Mouse (Mus musculus): ENCODE results near the gene Uchl4.
"Not testable (repeated sequence)": the region's sequence is repeated elsewhere in the genome, so short reads cannot be mapped to it uniquely, and the experiment has no call there.

Gene Uchl4

DNA sequence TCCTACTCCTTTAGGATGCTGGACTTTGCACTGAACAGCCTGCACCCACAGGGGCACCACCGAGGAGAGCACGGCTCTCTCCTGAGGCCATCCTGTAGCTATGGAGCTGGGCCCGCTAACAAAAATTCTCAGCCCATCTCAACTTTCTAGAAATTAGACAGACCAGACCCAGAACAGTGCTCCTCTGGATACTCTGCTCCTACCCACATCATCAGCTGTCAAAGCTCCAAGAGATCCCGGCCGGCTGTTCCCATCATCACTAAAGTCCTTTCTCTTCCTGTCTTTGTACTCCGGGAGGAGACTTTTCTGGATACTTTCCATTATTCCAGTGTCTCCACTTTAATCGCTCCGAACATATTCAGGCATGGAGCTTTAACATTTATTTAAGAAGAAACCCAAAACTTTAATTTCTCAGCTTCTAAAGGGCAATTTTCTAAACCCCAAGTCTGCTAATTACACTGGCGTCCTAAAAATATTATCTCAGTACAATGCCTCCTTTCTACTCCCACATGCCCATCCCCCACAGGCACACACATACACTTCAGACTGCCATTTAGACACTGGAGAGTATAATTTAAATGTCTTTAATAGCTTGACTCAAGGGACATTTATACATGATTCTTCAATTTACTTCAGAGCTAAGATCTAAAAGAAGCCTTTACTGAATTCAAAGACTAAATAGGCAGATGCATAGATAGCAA, 2.6 kb upstream of the Uchl4 start:
- no peak for DNase-seq

DNA sequence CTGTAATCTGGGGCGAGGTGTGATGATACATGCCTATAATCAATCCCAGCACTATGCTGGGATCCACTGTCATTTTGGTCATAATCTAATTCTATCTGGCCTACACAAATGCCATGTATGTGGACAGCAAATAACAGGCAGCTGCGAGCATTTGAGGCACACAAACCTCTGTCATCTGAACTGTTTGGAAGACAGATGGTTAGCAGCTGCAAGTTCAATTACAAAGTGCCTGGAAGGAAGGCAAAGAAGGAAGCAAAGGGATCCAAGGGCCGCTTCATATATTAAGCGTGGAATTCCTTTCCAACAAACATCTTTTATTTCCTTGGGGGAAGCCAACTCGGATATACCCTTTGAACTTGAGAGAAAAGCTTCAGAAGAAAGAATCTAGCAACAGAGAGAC, 1.3 kb upstream of the Uchl4 start:
- no peak for DNase-seq

DNA sequence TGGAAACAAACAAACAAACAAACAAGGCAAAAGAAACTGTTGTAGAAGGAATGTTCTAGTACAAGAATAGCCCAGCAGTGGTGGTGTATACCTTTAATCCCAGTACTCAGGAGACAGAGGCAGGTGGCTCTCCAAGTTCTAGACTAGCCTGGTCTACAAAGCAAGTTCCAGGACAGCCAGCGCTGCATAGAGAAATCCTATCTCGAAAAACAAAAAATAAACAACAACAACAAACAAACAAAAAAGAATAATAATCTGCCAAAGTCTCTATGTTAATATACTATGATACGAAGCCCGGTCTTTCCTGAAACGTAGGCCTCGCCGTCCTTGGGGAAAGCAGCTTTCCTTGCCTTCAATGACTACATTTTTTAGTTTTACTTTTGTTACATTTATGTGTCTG, 1.1 kb downstream of the Uchl4 start:
- DNase-seq, result no peak

- DNase-seq, result no peak
These were observed 5.1 kb downstream of the Uchl4 start for GRCm38 (mm10) chr9:64240116-64240515.

- no peak for DNase-seq
These were observed 5.7 kb downstream of the Uchl4 start for GRCm38 (mm10) chr9:64240681-64241080.

DNA sequence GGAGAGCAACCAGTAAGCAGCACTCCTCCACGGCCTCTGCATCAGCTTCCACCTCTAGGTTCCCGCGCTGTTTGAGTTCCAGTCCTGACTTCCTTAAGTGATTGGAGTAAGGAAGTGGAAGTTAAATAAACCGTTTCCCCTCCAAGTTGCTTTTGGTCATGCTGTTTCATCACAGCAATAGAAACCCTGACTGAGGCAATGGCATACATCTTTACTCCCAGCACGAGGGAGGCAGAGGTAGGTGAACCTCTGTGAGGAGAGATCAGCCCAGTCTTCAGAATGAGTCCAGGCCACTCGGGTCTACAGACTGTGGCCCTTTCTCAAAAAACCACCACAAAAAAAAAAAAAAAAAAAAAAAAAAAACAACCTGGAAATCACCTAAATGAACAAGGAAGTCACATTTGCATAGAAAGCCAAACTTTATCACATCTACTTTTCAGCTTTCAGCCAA, 7.4 kb downstream of the Uchl4 start:
- DNase-seq, result no peak

- peak; percentile 16 for DNase-seq
These were observed 14.4 kb downstream of the Uchl4 start for GRCm38 (mm10) chr9:64249371-64249770.

GRCm38 (mm10) chr9:64250111-64250730, 15.2 kb downstream of the Uchl4 start:
- DNase-seq, result no peak

- no peak for DNase-seq
These were observed 17.6 kb downstream of the Uchl4 start for GRCm38 (mm10) chr9:64252591-64253020.

DNA sequence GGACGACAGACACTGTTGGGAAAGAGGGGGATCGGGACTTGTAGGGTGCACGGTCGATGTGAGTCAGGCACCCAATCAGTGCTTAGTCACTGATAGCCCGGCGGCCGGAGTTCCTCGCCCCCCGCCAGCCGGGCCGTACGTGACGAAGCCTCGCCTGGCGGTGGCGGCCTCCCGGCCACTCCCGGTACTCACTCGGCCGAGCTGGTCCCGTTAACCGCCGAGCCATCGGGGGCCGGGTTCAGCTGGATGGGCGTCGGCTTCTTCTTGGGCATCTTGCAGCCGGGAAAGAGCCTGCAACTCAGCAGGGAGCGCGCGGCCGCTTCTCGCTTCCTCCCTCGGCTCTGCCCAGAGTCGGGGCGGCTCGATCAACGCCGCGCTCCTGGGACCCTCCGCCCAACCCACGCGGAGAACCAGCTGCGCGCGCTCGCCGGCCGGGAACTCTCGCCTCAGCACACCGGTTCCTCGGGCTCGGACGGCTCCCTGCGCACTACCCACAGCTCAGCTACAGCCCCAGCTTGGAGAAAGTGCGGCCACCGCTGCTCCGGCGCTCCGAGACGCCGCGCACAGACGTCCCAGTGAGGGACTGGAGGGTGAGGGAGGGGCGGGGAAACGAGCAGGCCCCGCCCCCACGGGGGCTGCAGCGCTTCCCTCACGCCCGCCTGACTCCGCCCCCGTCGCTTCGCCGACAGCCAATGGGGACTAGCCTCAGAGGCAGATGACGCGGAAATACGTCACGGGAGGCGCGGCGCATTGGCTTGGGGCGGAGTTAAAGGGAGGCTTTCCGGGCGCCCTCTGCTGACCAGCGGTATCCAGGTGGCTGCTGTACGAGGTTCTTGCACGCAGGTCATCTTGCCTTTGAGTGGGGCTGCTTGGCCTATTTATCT, 18.3 kb downstream of the Uchl4 start, which contains the start of gene Map2k1:
TSS of gene Map2k1 (minus strand) at position 611 of the 884 bp plus-strand sequence.
- peak; percentile 100 for DNase-seq

DNA sequence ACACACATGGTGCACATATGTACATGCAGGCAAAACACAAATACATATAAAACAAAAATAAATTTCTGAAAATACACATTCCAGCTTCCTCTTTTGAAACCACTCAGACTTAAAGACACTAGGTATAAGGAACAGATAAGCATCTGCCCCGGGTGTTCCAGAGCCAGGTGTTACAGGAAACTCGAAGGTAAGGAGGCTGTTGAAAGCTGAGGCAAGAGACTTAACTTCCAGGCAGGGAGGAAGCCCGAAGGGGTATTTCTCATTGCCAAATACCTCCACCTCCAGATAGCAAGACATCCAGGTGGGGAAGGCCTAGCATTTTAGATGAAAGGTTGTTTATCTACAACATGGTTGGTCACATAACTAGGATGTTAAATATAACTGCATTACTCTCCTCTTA, 20.4 kb downstream of the Uchl4 start:
- DNase-seq, result no peak

GRCm38 (mm10) chr9:64256204-64256603, 21.2 kb downstream of the Uchl4 start:
- DNase-seq, result no peak

DNA sequence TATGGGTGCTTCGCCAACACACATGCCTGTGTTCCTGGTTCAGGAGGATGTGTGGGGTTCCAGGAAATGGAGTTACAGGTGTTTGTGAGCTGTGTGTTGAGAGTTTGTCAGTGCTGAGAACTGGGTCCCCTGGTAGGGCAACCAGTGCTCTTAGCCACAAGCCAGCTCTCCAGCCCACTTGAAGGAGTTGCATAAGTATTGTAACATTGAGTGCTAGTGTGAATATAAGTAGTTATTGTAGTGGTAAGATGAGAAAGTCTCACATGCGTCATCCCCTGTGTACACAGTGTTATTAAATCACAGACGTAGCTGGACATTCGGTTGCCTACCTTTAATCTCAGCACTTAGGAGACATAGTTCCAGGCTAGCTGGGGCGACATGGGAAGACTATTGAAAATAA, 24.9 kb downstream of the Uchl4 start:
- DNase-seq, result no peak

GRCm38 (mm10) chr9:64261023-64261422, 26.0 kb downstream of the Uchl4 start:
- no peak for DNase-seq

GRCm38 (mm10) chr9:64264813-64265212, 29.8 kb downstream of the Uchl4 start:
- no peak for DNase-seq

- DNase-seq, result no peak
These were observed 32.2 kb downstream of the Uchl4 start for GRCm38 (mm10) chr9:64267231-64267630.

- DNase-seq, result no peak
These were observed 33.2 kb downstream of the Uchl4 start for GRCm38 (mm10) chr9:64268196-64268595.

DNA sequence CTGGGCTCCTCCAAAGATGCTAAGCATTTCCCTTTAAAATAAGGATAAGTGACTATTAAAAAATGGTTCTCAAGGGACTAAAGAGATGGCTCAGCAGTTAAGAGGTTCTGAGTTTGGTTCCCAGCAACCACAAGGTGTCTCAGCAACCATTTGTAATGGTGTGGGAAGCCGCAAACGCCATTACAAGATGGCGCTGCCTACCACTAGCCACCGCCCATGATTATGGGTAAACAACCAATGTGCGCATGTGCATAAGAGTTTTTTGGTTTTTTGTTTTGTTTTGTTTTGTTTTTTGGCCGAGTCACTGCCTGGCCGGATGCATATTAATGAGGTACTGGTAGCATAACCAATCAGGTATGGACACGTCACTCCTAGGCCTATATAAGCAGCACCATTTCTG, 33.8 kb downstream of the Uchl4 start:
- DNase-seq, result not testable (repeated sequence)

DNA sequence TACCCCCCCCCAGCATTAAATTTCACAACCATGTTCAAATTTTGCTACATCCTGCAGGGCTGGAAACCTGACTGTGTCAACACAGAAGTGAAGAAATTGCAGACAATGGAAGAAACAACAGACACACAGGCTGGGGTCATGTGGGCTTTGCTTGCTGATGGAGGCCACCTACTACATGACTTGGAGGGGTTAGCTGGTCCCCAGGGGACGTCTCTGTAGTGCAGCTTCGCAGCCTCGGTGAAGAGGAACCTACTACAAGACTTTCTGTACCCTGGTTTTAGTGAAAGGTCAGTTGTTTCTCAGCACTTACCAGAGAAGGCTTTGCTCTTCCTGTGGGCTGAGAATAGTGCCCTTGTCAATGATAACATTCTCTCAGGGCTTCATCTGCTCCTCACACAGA, 36.2 kb downstream of the Uchl4 start:
- no peak for DNase-seq

- peak; percentile 23 for DNase-seq
These were observed 37.6 kb downstream of the Uchl4 start for GRCm38 (mm10) chr9:64272611-64273010.

- DNase-seq, result no peak
These were observed 38.8 kb downstream of the Uchl4 start for GRCm38 (mm10) chr9:64273757-64274156.

GRCm38 (mm10) chr9:64274291-64274690, 39.3 kb downstream of the Uchl4 start:
- no peak for DNase-seq

DNA sequence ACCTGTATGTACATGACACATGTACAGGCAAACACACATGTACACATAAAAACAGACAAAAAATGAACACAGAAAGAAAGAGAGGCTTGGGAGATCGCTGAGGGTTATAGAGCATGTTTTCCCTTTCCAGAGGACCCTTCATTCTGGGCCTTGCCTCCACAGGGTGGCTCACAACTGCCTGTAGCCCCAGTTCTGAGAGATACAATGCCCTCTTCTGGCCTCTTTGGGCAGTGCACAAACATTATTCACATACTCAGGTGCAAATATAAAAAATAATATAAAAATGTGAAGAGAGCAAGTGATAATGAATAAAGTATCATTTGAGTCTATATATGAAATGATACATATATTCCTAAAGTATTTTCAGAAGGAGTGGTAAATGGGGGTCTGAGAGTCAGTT, 39.9 kb downstream of the Uchl4 start:
- DNase-seq, result peak; percentile 23

DNA sequence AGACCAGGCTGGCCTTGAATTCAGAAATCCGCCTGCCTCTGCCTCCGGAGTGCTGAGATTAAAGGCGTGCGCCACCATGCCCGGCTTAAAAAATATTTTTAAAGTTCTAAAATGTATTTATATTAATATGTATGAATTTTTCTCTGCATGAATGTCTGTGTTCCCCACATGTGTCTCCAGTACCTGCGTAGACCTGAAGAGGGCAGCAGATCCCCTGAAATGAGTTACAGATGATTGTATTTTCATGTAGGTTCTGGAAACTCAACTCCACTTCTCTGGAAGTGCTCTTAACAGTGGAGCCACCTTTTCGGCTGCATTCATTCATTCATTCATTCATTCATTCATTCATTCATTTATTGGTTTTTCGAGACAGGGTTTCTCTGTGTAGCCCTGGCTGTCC, 42.7 kb downstream of the Uchl4 start:
- peak; percentile 76 for DNase-seq

Measured in thymus, postnatal 25 days (tissue).